1 mouse cellular context compared by ENCODE assay signal in genomic region chr5:137288999-137289470, GRCm38 (mm10).
TF ChIP-seq lines count a peak whose summit lies in the region.

No protein-coding gene starts in this region.

TF ChIP-seq in CH12.LX, 34 proteins besides CTCF, POLR2A, EP300 and RAD21:
- TF ChIP-seq POLR2AphosphoS2 (IDR thresholded peaks at IDR 0.05; ENCODE audit: low read depth, low read length) (no peak), BHLHE40 (IDR thresholded peaks at IDR 0.05; ENCODE audit: low read depth, low read length) (no peak), ZC3H11A (IDR thresholded peaks at IDR 0.05; ENCODE audit: low read depth, low read length) (no peak), SMC3 (IDR thresholded peaks at IDR 0.05; ENCODE audit: low read depth, low read length) (no peak), USF1 (IDR thresholded peaks at IDR 0.05; ENCODE audit: low read depth, low read length) (no peak), UBTF (IDR thresholded peaks at IDR 0.05; ENCODE audit: low read depth, low read length) (no peak), RCOR1 (conservative IDR thresholded peaks at IDR 0.05; ENCODE audit: low read depth, low read length) (no peak), SIN3A (IDR thresholded peaks at IDR 0.05; ENCODE audit: low read length) (no peak), MAFK (IDR thresholded peaks at IDR 0.05; ENCODE audit: insufficient replicate concordance, low read length) (no peak)
